Mouse (Mus musculus): Measurements from ENCODE around the gene Arhgef28. TPM values are rescaled to one million over a fixed set of nuclear protein-coding genes. Genes with fewer than 3 reads are reported as not detected.

Arhgef28 gene
- polyA plus RNA-seq, 1 experiment = 0.42 TPM

DNA sequence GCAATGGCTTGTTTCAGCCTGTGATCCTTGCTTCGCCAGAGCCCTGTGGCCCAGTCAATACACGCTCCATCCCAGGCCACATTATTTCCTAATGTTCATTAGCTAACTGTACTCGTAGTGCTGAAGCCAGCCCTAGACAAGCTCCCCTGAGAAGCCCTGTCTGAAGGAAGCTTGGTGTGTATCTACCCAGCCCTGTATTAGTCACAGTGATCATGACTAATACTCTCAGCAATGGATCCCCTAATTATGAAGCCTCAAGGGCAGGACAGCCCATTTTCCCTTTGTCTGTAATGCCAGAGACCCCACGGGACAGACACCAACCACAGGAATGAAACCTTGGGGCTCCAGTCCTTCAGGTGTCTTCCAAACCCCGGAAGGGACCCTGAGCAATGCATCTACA, 73.3 kb downstream of the Arhgef28 start:
- DNase-seq (ENCODE audit: low read depth in 1 of 2, low spot score in 2 of 2) = no peak
- WGBS = 89% methylated on average over 5 of the region's 5 CpGs
- H3K4me1 ChIP-seq (ENCODE audit: control insufficient read depth, insufficient read depth, insufficient read length) = no peaks in the 10 kb centered on the region
- no peaks in the 10 kb centered on the region for H3K27me3 ChIP-seq (ENCODE audit: control insufficient read depth, insufficient read depth, low read length)
- no peak overlapping the region for H3K27ac ChIP-seq (ENCODE audit: insufficient read depth, low read length)
- no peak overlapping the region for H3K4me3 ChIP-seq (ENCODE audit: extremely low read depth, insufficient read depth, insufficient read length)
- H3K36me3 ChIP-seq (ENCODE audit: control insufficient read depth, insufficient read depth, low read length) = no peaks in the 10 kb centered on the region
- TF ChIP-seq POLR2A (IDR thresholded peaks at IDR 0.05; ENCODE audit: low read depth, low read length) (no peak), CTCF (IDR thresholded peaks at IDR 0.05; ENCODE audit: extremely low read depth, insufficient read depth, insufficient read length, insufficient replicate concordance) (no peak)

DNA sequence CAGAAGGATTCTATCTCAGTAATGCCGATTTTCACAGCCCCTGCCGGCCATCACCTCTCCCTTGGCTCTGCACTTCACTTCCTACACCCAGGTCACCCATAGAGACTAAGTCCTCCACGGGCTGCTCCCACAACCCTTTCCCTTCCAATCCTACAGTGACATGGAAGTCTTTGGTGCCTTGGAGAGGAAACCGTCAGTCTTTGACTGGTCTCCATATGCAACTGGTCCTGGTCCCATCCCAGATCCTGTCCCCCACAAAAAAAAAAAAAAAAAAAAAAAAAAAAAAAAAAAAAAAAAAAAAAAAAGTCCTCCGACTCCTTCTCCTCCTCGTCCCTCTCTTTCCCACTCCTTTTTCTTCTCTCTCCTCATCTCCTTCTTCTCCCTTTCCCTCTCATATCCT, 74.0 kb downstream of the Arhgef28 start:
- Histone ChIP-seq H3K27ac (ENCODE audit: insufficient read depth, low read length) (no peak overlapping the region), H3K36me3 (ENCODE audit: control insufficient read depth, insufficient read depth, low read length) (no peaks in the 10 kb centered on the region), H3K4me3 (ENCODE audit: extremely low read depth, insufficient read depth, insufficient read length) (no peak overlapping the region), H3K27me3 (ENCODE audit: control insufficient read depth, insufficient read depth, low read length) (no peaks in the 10 kb centered on the region), H3K4me1 (ENCODE audit: control insufficient read depth, insufficient read depth, insufficient read length) (no peaks in the 10 kb centered on the region)
- DNase-seq (ENCODE audit: low read depth in 1 of 2, low spot score in 2 of 2) = no peak
- 85% methylated on average over 6 of the region's 6 CpGs for WGBS
- TF ChIP-seq CTCF (IDR thresholded peaks at IDR 0.05; ENCODE audit: extremely low read depth, insufficient read depth, insufficient read length, insufficient replicate concordance) = no peak
- TF ChIP-seq POLR2A (IDR thresholded peaks at IDR 0.05; ENCODE audit: low read depth, low read length) = no peak

DNA sequence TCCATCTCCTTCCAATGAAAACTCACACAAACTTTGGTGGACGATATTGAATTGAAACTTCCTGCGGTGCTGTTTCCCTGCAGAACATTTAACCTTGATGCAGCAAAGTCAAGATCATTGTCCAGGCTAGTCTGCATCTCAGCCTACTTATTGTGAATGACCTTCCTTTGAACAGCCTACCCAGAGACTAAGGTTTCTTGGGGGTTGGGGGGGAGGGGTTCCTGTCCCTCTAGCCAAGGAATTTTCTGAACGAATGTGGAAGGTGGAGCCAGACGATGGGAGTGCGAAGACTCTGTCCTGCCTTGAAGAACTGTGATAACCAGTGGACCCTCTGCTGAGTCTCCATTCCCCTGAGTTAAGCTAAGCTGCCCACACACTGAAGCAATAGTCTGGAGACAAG, 80.6 kb downstream of the Arhgef28 start:
- no peak for TF ChIP-seq CTCF (IDR thresholded peaks at IDR 0.05; ENCODE audit: extremely low read depth, insufficient read depth, insufficient read length, insufficient replicate concordance)
- no peak for TF ChIP-seq POLR2A (IDR thresholded peaks at IDR 0.05; ENCODE audit: low read depth, low read length)
- no peaks in the 10 kb centered on the region for H3K27me3 ChIP-seq (ENCODE audit: control insufficient read depth, insufficient read depth, low read length)
- H3K36me3 ChIP-seq (ENCODE audit: control insufficient read depth, insufficient read depth, low read length) = no peaks in the 10 kb centered on the region
- H3K4me3 ChIP-seq (ENCODE audit: extremely low read depth, insufficient read depth, insufficient read length) = no peak overlapping the region
- H3K4me1 ChIP-seq (ENCODE audit: control insufficient read depth, insufficient read depth, insufficient read length) = no peaks in the 10 kb centered on the region; the same call in 1 of the 2 replicates
- H3K27ac ChIP-seq (ENCODE audit: insufficient read depth, low read length) = no peak overlapping the region
- DNase-seq (ENCODE audit: low read depth in 1 of 2, low spot score in 2 of 2) = no peak
- WGBS = 72% methylated on average over 5 of the region's 5 CpGs

DNA sequence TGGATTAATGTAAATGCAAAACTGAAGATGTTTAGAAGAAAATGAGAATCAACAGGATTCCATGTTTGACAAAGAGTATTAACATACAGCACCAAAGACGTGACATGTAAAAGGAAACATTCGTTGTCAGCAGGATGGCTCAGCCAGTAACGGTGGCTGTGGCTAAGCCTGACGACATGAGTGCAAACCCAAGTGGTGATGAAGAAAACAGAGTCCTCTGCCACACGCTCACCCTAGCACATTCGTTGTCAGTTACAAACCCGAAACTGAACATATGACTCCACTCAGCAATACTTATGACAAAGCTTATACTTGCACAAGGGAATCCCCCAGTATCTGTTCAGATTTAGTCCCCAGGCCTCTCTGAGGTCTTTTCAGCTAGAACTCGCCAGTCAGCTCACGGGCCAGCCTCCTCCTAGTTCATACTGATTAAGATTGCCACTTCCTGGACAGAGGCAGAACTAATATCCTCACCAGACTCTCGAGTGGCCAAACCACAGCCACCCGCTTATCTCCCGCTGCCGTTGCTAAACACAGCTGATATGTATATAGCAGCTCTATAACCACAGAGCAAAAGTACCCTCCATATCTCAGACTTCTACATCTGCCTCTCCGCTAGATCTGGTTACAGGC, 82.0 kb downstream of the Arhgef28 start:
- H3K4me1 ChIP-seq (ENCODE audit: control insufficient read depth, insufficient read depth, insufficient read length) = no peaks in the 10 kb centered on the region; the same call in 1 of the 2 replicates
- DNase-seq (ENCODE audit: low read depth in 1 of 2, low spot score in 2 of 2) = no peak
- H3K36me3 ChIP-seq (ENCODE audit: control insufficient read depth, insufficient read depth, low read length) = no peaks in the 10 kb centered on the region
- no peak for TF ChIP-seq CTCF (IDR thresholded peaks at IDR 0.05; ENCODE audit: extremely low read depth, insufficient read depth, insufficient read length, insufficient replicate concordance)
- no peak for TF ChIP-seq POLR2A (IDR thresholded peaks at IDR 0.05; ENCODE audit: low read depth, low read length)
- no peak overlapping the region for H3K4me3 ChIP-seq (ENCODE audit: extremely low read depth, insufficient read depth, insufficient read length)
- no peak overlapping the region for H3K27ac ChIP-seq (ENCODE audit: insufficient read depth, low read length)
- H3K27me3 ChIP-seq (ENCODE audit: control insufficient read depth, insufficient read depth, low read length) = no peaks in the 10 kb centered on the region
- WGBS = 10% methylated on average over 14 of the region's 14 CpGs

DNA sequence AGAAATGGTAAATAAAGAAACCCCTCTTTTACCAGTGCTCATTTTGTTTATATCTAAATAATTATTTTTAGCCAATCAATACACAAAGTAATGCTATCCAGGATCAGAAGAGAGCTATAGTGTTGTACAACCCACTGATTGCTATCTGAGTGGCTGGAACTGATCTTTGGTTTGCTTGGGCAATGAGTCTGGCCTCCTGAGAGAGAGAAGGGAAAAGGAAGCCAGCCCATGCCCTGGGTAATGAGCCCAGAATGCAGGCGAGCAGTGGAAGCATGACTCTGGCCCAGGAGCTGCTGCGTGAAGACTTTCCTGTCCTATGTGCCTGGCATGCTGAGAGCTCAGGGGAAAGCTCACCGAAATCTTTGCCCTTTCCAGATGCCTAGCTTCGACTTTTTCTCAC, 83.5 kb downstream of the Arhgef28 start:
- Histone ChIP-seq H3K4me1 (ENCODE audit: control insufficient read depth, insufficient read depth, insufficient read length) (no peaks in the 10 kb centered on the region; the same call in 1 of the 2 replicates), H3K36me3 (ENCODE audit: control insufficient read depth, insufficient read depth, low read length) (no peaks in the 10 kb centered on the region), H3K27ac (ENCODE audit: insufficient read depth, low read length) (no peak overlapping the region), H3K27me3 (ENCODE audit: control insufficient read depth, insufficient read depth, low read length) (no peaks in the 10 kb centered on the region), H3K4me3 (ENCODE audit: extremely low read depth, insufficient read depth, insufficient read length) (no peak overlapping the region)
- DNase-seq (ENCODE audit: low read depth in 1 of 2, low spot score in 2 of 2) = no peak
- 56% methylated on average over 4 of the region's 4 CpGs for WGBS
- TF ChIP-seq POLR2A (IDR thresholded peaks at IDR 0.05; ENCODE audit: low read depth, low read length) = no peak

DNA sequence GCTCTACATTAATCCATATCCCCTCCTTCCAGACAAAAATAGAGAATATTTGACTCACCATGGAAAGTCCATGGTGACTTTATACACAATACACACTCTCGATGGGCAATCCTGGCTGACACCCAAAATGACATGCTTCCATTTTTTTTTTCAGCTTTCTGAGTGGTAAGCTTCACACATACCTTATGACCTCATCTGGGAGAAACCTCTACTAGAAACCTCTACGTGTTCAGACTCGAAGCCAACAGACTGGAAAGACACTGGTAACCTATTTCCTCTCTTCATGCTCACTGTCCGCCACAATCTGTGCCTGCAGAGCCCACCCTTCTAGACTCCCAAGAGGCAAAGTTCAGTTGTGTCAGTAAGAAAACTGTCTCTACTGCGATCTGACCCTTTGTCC, 84.2 kb downstream of the Arhgef28 start:
- TF ChIP-seq CTCF (IDR thresholded peaks at IDR 0.05; ENCODE audit: extremely low read depth, insufficient read depth, insufficient read length, insufficient replicate concordance) (no peak), POLR2A (IDR thresholded peaks at IDR 0.05; ENCODE audit: low read depth, low read length) (no peak)
- Histone ChIP-seq H3K27ac (ENCODE audit: insufficient read depth, low read length) (no peak overlapping the region), H3K27me3 (ENCODE audit: control insufficient read depth, insufficient read depth, low read length) (no peaks in the 10 kb centered on the region), H3K4me3 (ENCODE audit: extremely low read depth, insufficient read depth, insufficient read length) (no peak overlapping the region), H3K4me1 (ENCODE audit: control insufficient read depth, insufficient read depth, insufficient read length) (no peaks in the 10 kb centered on the region; the same call in 1 of the 2 replicates), H3K36me3 (ENCODE audit: control insufficient read depth, insufficient read depth, low read length) (no peaks in the 10 kb centered on the region)
- WGBS = 37% methylated on average over 5 of the region's 5 CpGs
- DNase-seq (ENCODE audit: low read depth in 1 of 2, low spot score in 2 of 2) = no peak

DNA sequence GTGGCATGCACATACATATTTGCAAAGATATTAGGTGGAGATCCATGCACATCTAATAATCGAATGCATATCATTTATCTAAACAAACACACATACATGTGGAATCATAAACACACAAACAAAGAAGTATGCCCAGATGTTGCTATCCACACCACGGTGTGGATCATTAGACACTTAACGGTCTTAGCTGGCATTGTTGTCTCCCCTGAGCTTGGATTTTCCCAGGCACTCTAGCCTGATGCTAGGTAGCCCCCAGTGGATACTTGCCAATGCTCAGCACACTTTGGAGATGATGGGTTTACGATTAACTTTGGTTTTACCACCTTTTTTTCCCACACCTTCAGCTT, 85.1 kb downstream of the Arhgef28 start:
- H3K4me1 ChIP-seq (ENCODE audit: control insufficient read depth, insufficient read depth, insufficient read length) = no peaks in the 10 kb centered on the region; the same call in 1 of the 2 replicates
- 85% methylated on average over 4 of the region's 4 CpGs for WGBS
- no peak overlapping the region for H3K27ac ChIP-seq (ENCODE audit: insufficient read depth, low read length)
- H3K4me3 ChIP-seq (ENCODE audit: extremely low read depth, insufficient read depth, insufficient read length) = no peak overlapping the region
- no peak for DNase-seq (ENCODE audit: low read depth in 1 of 2, low spot score in 2 of 2)
- TF ChIP-seq CTCF (IDR thresholded peaks at IDR 0.05; ENCODE audit: extremely low read depth, insufficient read depth, insufficient read length, insufficient replicate concordance) (no peak), POLR2A (IDR thresholded peaks at IDR 0.05; ENCODE audit: low read depth, low read length) (no peak)
- H3K36me3 ChIP-seq (ENCODE audit: control insufficient read depth, insufficient read depth, low read length) = no peaks in the 10 kb centered on the region
- H3K27me3 ChIP-seq (ENCODE audit: control insufficient read depth, insufficient read depth, low read length) = no peaks in the 10 kb centered on the region
